Mouse (Mus musculus) E14TG2a.4 (cell line): ENCODE measurements at regions not wholly inside any gene's neighbourhood (a gene's known extent, or its start where the extent isn't known, plus 50 kb on each side); places are given as distances from the start of the nearest gene placed in this dataset.

Experiments used
- CTCF ChIP-seq: conservative IDR thresholded peaks from 2 replicates; pipeline ENCODE4 v1.5.1; 2014; ENCODE audit warnings: low read length
- NANOG ChIP-seq: IDR thresholded peaks from 2 replicates; pipeline ENCODE4 v1.6.1; 2014; ENCODE audit warnings: borderline replicate concordance, low read length, mixed read lengths
- POU5F1 ChIP-seq: IDR thresholded peaks from 2 replicates; pipeline ENCODE4 v1.6.1; 2014; ENCODE audit warnings: low read length, borderline replicate concordance

- no peak for TF ChIP-seq POU5F1
- TF ChIP-seq CTCF = no peak
- no peak for TF ChIP-seq NANOG
Measured at GRCm38 (mm10) chr2:45693291-45694020, 576.3 kb upstream of the Zeb2 start.
